Comparison of ENCODE assay signal across 19 mouse cellular contexts in genomic region chr1:40052156-40052555, GRCm38 (mm10). TPM values are rescaled to one million over a fixed set of nuclear protein-coding genes. Genes with fewer than 3 reads are reported as not detected.
"Had no signal": no experiment of that assay in that cellular context is flagged by ENCODE, and none has a peak within 500 bp of the region (broad histone marks: within the 10 kb centered on the region; RNA-seq: fewer than 3 reads in every experiment).

No protein-coding gene starts in this region.

- ATAC-seq: lung, postnatal 0 days; midbrain, embryonic 15.5 days had no signal

- DNase-seq: kidney, adult 2 months; kidney, postnatal 10 days; kidney, postnatal 36 days; layer of hippocampus, postnatal 36 days; liver, embryonic 13.5 days; lung, embryonic 14.5 days; right cerebral cortex, adult 18-20 months; right cerebral cortex, postnatal 14 days; right cerebral cortex, postnatal 4 days; thymus, adult 2 months; thymus, postnatal 14 days; thymus, postnatal 4 days had no signal

RNA-seq across cellular contexts. Expression of gene Il1r2, which starts 21.7 kb away (rescaled TPM):
- total RNA-seq: layer of hippocampus, postnatal 36 days; left cerebral cortex, adult 2 months; left cerebral cortex, postnatal 36 days; liver, adult 2 months had no signal
- polyA plus RNA-seq: kidney, embryonic 14.5 days; midbrain, embryonic 12.5 days had no signal
